Comparison of ENCODE assay signal across 7 mouse cellular contexts in the genomic region with DNA sequence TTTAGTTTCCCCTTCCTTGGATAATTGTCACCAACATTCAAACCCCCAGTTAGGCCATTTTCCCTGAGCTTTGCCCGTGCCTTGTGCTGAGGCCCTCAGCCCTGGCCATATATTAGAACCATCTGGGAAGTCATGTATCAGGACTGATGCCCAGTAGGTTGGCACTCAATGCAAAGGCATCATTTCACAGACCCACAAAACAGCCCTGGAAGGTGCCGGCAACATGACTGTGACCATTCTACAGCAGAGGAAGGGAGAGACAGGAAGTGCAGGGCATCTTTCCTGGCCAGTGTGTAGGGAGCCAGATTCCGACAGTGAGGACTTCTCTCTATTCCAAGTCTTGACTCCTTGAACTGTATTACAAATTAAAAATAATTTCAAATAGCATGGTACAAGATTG.
"Had no signal": no experiment of that assay in that cellular context is flagged by ENCODE, and none has a peak within 500 bp of the region (broad histone marks: within the 10 kb centered on the region; RNA-seq: fewer than 3 reads in every experiment).

No protein-coding gene starts in this region.

- DNase-seq: kidney, postnatal 10 days; liver; liver, embryonic 13.5 days; liver, postnatal 0 days; lung, postnatal 14 days; right cerebral cortex, postnatal 14 days; thymus, postnatal 4 days had no signal
